In genomic region chr2:11535966-11536365, GRCm38 (mm10) we compare ENCODE assay signal across 8 mouse cellular contexts. TPM values are rescaled to one million over a fixed set of nuclear protein-coding genes. Genes with fewer than 3 reads are reported as not detected.
A peak's percentile ranks its signal among the peaks of the same experiment; 100 is the strongest.
DNase-seq lines count a peak whose midpoint lies in the region; ATAC-seq and TF ChIP-seq lines count a peak whose summit lies in the region.

No protein-coding gene starts in this region.

- no peak overlapping the region for H3K27ac ChIP-seq in lung, embryonic 14.5 days (ENCODE audit: low read depth)
- H3K27ac ChIP-seq in hindbrain, embryonic 10.5 days, result no peak overlapping the region
- no peak overlapping the region for H3K27ac ChIP-seq in limb, embryonic 12.5 days
- H3K27ac ChIP-seq in olfactory bulb, adult 2 months (ENCODE audit: insufficient read depth, low read depth, low read length), result no peak overlapping the region

- H3K4me3 ChIP-seq in lung, embryonic 14.5 days (ENCODE audit: low read depth, low read length), result peak overlapping the region; percentile 39
- peak overlapping the region; percentile 54 for H3K4me3 ChIP-seq in hindbrain, embryonic 10.5 days
- peak overlapping the region; percentile 48 for H3K4me3 ChIP-seq in limb, embryonic 12.5 days (replicated peaks)
- H3K4me3 ChIP-seq in olfactory bulb, adult 2 months (ENCODE audit: insufficient read depth, low read depth, low read length), result peak overlapping the region; percentile 57; the same call in 1 of the 2 replicates

- H3K9me3 ChIP-seq in lung, embryonic 14.5 days (ENCODE audit: low read depth, low read length), result no peaks in the 10 kb centered on the region
- H3K9me3 ChIP-seq in hindbrain, embryonic 10.5 days, result no peaks in the 10 kb centered on the region
- H3K9me3 ChIP-seq in limb, embryonic 12.5 days, result no peaks in the 10 kb centered on the region

- no peak for TF ChIP-seq CTCF in lung, embryonic 14.5 days (IDR thresholded peaks at IDR 0.05; ENCODE audit: low read depth)
- no peak for TF ChIP-seq CTCF in olfactory bulb, adult 2 months (IDR thresholded peaks at IDR 0.05; ENCODE audit: insufficient read depth, low read depth, low read length)

- TF ChIP-seq POLR2A in olfactory bulb, adult 2 months (IDR thresholded peaks at IDR 0.05; ENCODE audit: insufficient read depth, low read depth, low read length), result no peak

- H3K36me3 ChIP-seq in lung, embryonic 14.5 days (ENCODE audit: insufficient read depth), result no peaks in the 10 kb centered on the region
- H3K36me3 ChIP-seq in hindbrain, embryonic 10.5 days, result no peaks in the 10 kb centered on the region
- no peaks in the 10 kb centered on the region for H3K36me3 ChIP-seq in limb, embryonic 12.5 days

- intact Hi-C loops in left cerebral cortex, postnatal 36 days (cut with DNase I), result loop anchor here (5.0 kb wide), 1 partner anchor 34 kb away; no protein-coding TSS in a partner anchor

- peak; percentile 2; the same call in 1 of the 2 replicates for ATAC-seq in lung, embryonic 14.5 days (ENCODE audit: insufficient read depth)
- ATAC-seq in limb, embryonic 12.5 days (ENCODE audit: insufficient number of reproducible peaks, insufficient read depth, low FRiP score, low TSS enrichment, low read depth), result no peak

- no peak for DNase-seq in lung, embryonic 14.5 days
- DNase-seq in lung, postnatal 14 days, result no peak
- no peak for DNase-seq in hindbrain, embryonic 10.5 days (ENCODE audit: low spot score)
- no peak for DNase-seq in thymus, postnatal 14 days
- DNase-seq in left cerebral cortex, postnatal 36 days (ENCODE audit: low spot score in 2 of 2), result no peak
- no peak for DNase-seq in urinary bladder, adult 2 months (ENCODE audit: low spot score)

- no peak overlapping the region for H3K9ac ChIP-seq in lung, embryonic 14.5 days
- H3K9ac ChIP-seq in limb, embryonic 12.5 days (replicated peaks), result 0 out of 2 replicates have a peak overlapping the region, but pooled peaks have one; percentile 50

- no peaks in the 10 kb centered on the region for H3K27me3 ChIP-seq in lung, embryonic 14.5 days (ENCODE audit: insufficient read depth, low read length)
- H3K27me3 ChIP-seq in hindbrain, embryonic 10.5 days (ENCODE audit: insufficient read depth, poor library complexity, severe bottlenecking), result peaks cover 10% of the 10 kb centered on the region
- no peaks in the 10 kb centered on the region; the same call in 1 of the 2 replicates for H3K27me3 ChIP-seq in limb, embryonic 12.5 days

- H3K4me2 ChIP-seq in lung, embryonic 14.5 days, result peak overlapping the region; percentile 84
- peak overlapping the region; percentile 78 for H3K4me2 ChIP-seq in limb, embryonic 12.5 days

- no peaks in the 10 kb centered on the region; the same call in 1 of the 2 replicates for H3K4me1 ChIP-seq in lung, embryonic 14.5 days (ENCODE audit: insufficient read depth)
- peaks cover 11% of the 10 kb centered on the region; the same call in 1 of the 2 replicates for H3K4me1 ChIP-seq in hindbrain, embryonic 10.5 days (replicated peaks)
- H3K4me1 ChIP-seq in limb, embryonic 12.5 days (replicated peaks), result no peaks in the 10 kb centered on the region
- H3K4me1 ChIP-seq in olfactory bulb, adult 2 months (ENCODE audit: control insufficient read depth, insufficient read depth, low read length), result peaks cover 7% of the 10 kb centered on the region

- 55% methylated on average over 8 of the region's 8 CpGs for WGBS in lung, embryonic 14.5 days
- 69% methylated on average over 8 of the region's 8 CpGs for WGBS in hindbrain, embryonic 10.5 days
- WGBS in limb, embryonic 12.5 days, result 71% methylated on average over 8 of the region's 8 CpGs
- 70% methylated on average over 8 of the region's 8 CpGs for whole genome bisulfite sequencing in olfactory bulb, adult 2 months

RNA-seq across cellular contexts. Expression of gene Pfkfb3, which starts 17.9 kb away (rescaled TPM):
- polyA plus RNA-seq in lung, embryonic 14.5 days (2014; fragmentation: Nextera tagmentation; extraction: Ambion mirVana), result 28.8 and 30.0 TPM in 2 replicates
- 14.8 and 15.4 TPM in 2 replicates for polyA plus RNA-seq in hindbrain, embryonic 10.5 days (2016; fragmentation: Nextera tagmentation; extraction: Ambion mirVana)
- polyA plus RNA-seq in limb, embryonic 12.5 days (2016; fragmentation: Nextera tagmentation; extraction: Ambion mirVana), result 15.7 and 15.9 TPM in 2 replicates
- polyA plus RNA-seq in olfactory bulb, adult 2 months (2012; ENCODE audit: insufficient read depth, insufficient read length, low replicate concordance, missing spikeins), result not detected in 2 replicates
- total RNA-seq in left cerebral cortex, postnatal 36 days (2021), result 10 to 100 TPM; 25.0 to 32.4 TPM
- 31.5 and 34.5 TPM in 2 replicates for polyA plus RNA-seq in urinary bladder, adult 2 months (2012; rRNA removed)
